9 mouse cellular contexts compared by ENCODE assay signal in the genomic region with DNA sequence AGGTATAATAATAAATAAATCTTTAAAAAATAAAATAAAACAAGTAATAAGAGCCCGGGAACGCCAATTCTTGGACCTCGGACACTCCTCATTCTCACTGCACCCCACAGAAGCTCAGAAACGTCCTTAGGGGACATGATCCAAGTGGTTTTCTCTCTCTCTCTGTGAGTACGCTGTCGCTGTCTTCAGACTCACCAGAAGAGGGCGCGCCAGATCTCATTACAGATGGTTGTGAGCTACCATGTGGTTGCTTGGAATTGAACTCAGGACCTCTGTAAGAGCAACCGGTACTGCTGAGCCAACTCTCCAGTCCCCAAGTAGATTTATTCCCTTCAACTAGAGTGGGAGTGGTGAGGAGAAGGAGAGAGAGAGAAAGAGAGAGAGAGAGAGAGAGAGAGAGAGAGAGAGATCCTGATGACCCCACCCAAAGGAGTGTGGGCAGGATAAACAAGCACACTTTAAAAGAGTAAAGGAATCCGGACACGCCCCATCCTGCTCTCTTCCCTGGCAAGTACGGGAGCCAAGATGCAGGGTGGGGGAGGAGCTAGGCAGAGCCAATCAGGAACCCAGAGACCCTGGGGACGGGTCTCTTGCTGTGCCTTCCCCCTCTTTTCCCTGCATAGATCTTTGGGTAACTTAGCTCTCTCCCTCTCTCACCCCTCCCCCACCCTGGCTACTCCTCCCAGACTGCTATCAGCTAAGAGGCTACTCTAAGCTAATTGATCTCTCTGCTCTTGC. TPM values are rescaled to one million over a fixed set of nuclear protein-coding genes. Genes with fewer than 3 reads are reported as not detected.
A peak's percentile ranks its signal among the peaks of the same experiment; 100 is the strongest.
DNase-seq lines count a peak whose midpoint lies in the region; ATAC-seq and TF ChIP-seq lines count a peak whose summit lies in the region.
"Had no signal": no experiment of that assay in that cellular context is flagged by ENCODE, and none has a peak within 500 bp of the region (broad histone marks: within the 10 kb centered on the region; RNA-seq: fewer than 3 reads in every experiment).

No protein-coding gene starts in this region.

- no peak overlapping the region for H3K4me3 ChIP-seq in forebrain, embryonic 12.5 days (replicated peaks)
- H3K4me3 ChIP-seq in midbrain, postnatal 0 days (ENCODE audit: low read depth, low read length) = no peak overlapping the region

- H3K9ac ChIP-seq in forebrain, embryonic 12.5 days = no peak overlapping the region
- no peak overlapping the region for H3K9ac ChIP-seq in midbrain, postnatal 0 days (replicated peaks; ENCODE audit: low read length, poor library complexity, severe bottlenecking)

- TF ChIP-seq CTCF in midbrain, postnatal 0 days (IDR thresholded peaks at IDR 0.05) = peak; percentile 57

- DNase-seq in cerebellum, adult 9-11 months = peak; percentile 50
- DNase-seq in cerebellum, postnatal 36 days = no peak
- peak; percentile 57 for DNase-seq in right cerebral cortex, postnatal 4 days
- DNase-seq in right cerebral cortex, adult 18-20 months = no peak
- no peak for DNase-seq in midbrain, postnatal 0 days (ENCODE audit: low spot score)
- DNase-seq in ovary, postnatal 10 days (ENCODE audit: low spot score) = no peak
- no peak for DNase-seq in yolk sac, embryonic 10.5 days (ENCODE audit: low spot score)

- peaks cover 33% of the 10 kb centered on the region for H3K4me1 ChIP-seq in forebrain, embryonic 12.5 days
- H3K4me1 ChIP-seq in midbrain, postnatal 0 days (ENCODE audit: insufficient read depth, low read length) = peaks cover 22% of the 10 kb centered on the region

- no peak overlapping the region for H3K4me2 ChIP-seq in forebrain, embryonic 12.5 days
- no peak overlapping the region for H3K4me2 ChIP-seq in midbrain, postnatal 0 days (ENCODE audit: low read depth, low read length, poor library complexity, severe bottlenecking)

- 14% methylated on average over 13 of the region's 13 CpGs for WGBS in forebrain, embryonic 12.5 days
- WGBS in midbrain, postnatal 0 days = 14% methylated on average over 13 of the region's 13 CpGs

- no peaks in the 10 kb centered on the region for H3K9me3 ChIP-seq in forebrain, embryonic 12.5 days
- H3K9me3 ChIP-seq in midbrain, postnatal 0 days (ENCODE audit: low read length) = no peaks in the 10 kb centered on the region

- ATAC-seq in forebrain, embryonic 12.5 days (ENCODE audit: low FRiP score) = peak; percentile 36
- no peak for ATAC-seq in midbrain, postnatal 0 days (ENCODE audit: low FRiP score)

- peaks cover 16% of the 10 kb centered on the region for H3K27me3 ChIP-seq in forebrain, embryonic 12.5 days
- no peaks in the 10 kb centered on the region for H3K27me3 ChIP-seq in midbrain, postnatal 0 days (ENCODE audit: insufficient read depth, low read length)

- no peak overlapping the region for H3K27ac ChIP-seq in forebrain, embryonic 12.5 days
- H3K27ac ChIP-seq in midbrain, postnatal 0 days (ENCODE audit: low read depth, low read length) = no peak overlapping the region

- H3K36me3 ChIP-seq in forebrain, embryonic 12.5 days (replicated peaks) = no peaks in the 10 kb centered on the region
- H3K36me3 ChIP-seq in midbrain, postnatal 0 days (ENCODE audit: insufficient read depth, low read length) = peaks cover 9% of the 10 kb centered on the region; the same call in 1 of the 2 replicates

RNA-seq across cellular contexts. Expression of gene Asic1, which starts 8.1 kb away (rescaled TPM):
- 14.7 and 18.2 TPM in 2 replicates for polyA plus RNA-seq in forebrain, embryonic 12.5 days (2016; fragmentation: Nextera tagmentation; extraction: Ambion mirVana)
- 138 and 150 TPM in 2 replicates for total RNA-seq in midbrain, postnatal 0 days (2014; rRNA removed)
- 37.3 and 42.1 TPM in 2 replicates for polyA plus RNA-seq in midbrain, postnatal 0 days (2015; fragmentation: Nextera tagmentation; extraction: Ambion mirVana)

RNA-seq across cellular contexts. Expression of gene Smarcd1, which starts 23.7 kb away (rescaled TPM):
- 135 and 138 TPM in 2 replicates for polyA plus RNA-seq in forebrain, embryonic 12.5 days (2016; fragmentation: Nextera tagmentation; extraction: Ambion mirVana)
- total RNA-seq in midbrain, postnatal 0 days (2014; rRNA removed) = 83.0 and 93.0 TPM in 2 replicates
- polyA plus RNA-seq in midbrain, postnatal 0 days (2015; fragmentation: Nextera tagmentation; extraction: Ambion mirVana) = 77.7 and 92.2 TPM in 2 replicates

RNA-seq across cellular contexts. Expression of gene Racgap1, which starts 26.8 kb away (rescaled TPM):
- polyA plus RNA-seq in forebrain, embryonic 12.5 days (2016; fragmentation: Nextera tagmentation; extraction: Ambion mirVana) = 230 and 251 TPM in 2 replicates
- 27.0 and 32.9 TPM in 2 replicates for total RNA-seq in midbrain, postnatal 0 days (2014; rRNA removed)
- polyA plus RNA-seq in midbrain, postnatal 0 days (2015; fragmentation: Nextera tagmentation; extraction: Ambion mirVana) = 27.2 TPM in 2 replicates

RNA-seq across cellular contexts. Expression of gene Gm17349, which starts 27.1 kb away (rescaled TPM):
- not detected in 2 replicates for polyA plus RNA-seq in forebrain, embryonic 12.5 days (2016; fragmentation: Nextera tagmentation; extraction: Ambion mirVana)
- not detected in 2 replicates for total RNA-seq in midbrain, postnatal 0 days (2014; rRNA removed)
- polyA plus RNA-seq in midbrain, postnatal 0 days (2015; fragmentation: Nextera tagmentation; extraction: Ambion mirVana) = not detected in 2 replicates
- polyA plus RNA-seq: heart, embryonic 16.5 days had no signal

RNA-seq across cellular contexts. Expression of gene Gpd1, which starts 39.1 kb away (rescaled TPM):
- polyA plus RNA-seq in forebrain, embryonic 12.5 days (2016; fragmentation: Nextera tagmentation; extraction: Ambion mirVana) = 0.57 and 0.72 TPM in 2 replicates
- total RNA-seq in midbrain, postnatal 0 days (2014; rRNA removed) = 2.8 and 3.3 TPM in 2 replicates
- 1.1 and 1.2 TPM in 2 replicates for polyA plus RNA-seq in midbrain, postnatal 0 days (2015; fragmentation: Nextera tagmentation; extraction: Ambion mirVana)

Comparison
In these comparisons a context has a peak if more than half of its experiments do, and no peak if none do; other contexts are left out.
1. DNase-seq: peak in cerebellum, adult 9-11 months (single experiment) and right cerebral cortex, postnatal 4 days (single experiment); none in cerebellum, postnatal 36 days (0 of 2), right cerebral cortex, adult 18-20 months (single experiment), midbrain, postnatal 0 days (single experiment), ovary, postnatal 10 days (single experiment) and yolk sac, embryonic 10.5 days (single experiment).